Mouse (Mus musculus) layer of hippocampus, postnatal 36 days (tissue): ENCODE results near the gene Cav3. TPM values are rescaled to one million over a fixed set of nuclear protein-coding genes. Genes with fewer than 3 reads are reported as not detected.

ENCODE experiments used
- DNase-seq, 2 experiments: peaks; one replicate each; pipeline ENCODE4 v3.0.0; 2022
- total RNA-seq, 2 experiments: library from RNA; stranded (reverse); gene quantifications; 2 replicates each; pipeline ENCODE4 v1.2.3; 2021

Cav3 gene
- under 1 TPM; 0.56 to 0.90 TPM for total RNA-seq

GRCm38 (mm10) chr6:112459341-112459749 lies at the start of gene Cav3:
Gene Cav3 (plus strand): TSS chr6:112459505.
- DNase-seq = no peak

- DNase-seq = no peak
Observed at GRCm38 (mm10) chr6:112419333-112419732, 40.0 kb upstream of the Cav3 start.

GRCm38 (mm10) chr6:112420883-112421282 lies 38.4 kb upstream of the Cav3 start:
- no peak for DNase-seq

GRCm38 (mm10) chr6:112423746-112424501 lies 35.4 kb upstream of the Cav3 start:
- no peak for DNase-seq

- DNase-seq = no peak
Observed at GRCm38 (mm10) chr6:112426018-112426732, 33.1 kb upstream of the Cav3 start.

- DNase-seq = no peak
Observed at GRCm38 (mm10) chr6:112445675-112446074, 13.6 kb upstream of the Cav3 start.

- no peak for DNase-seq
Observed at GRCm38 (mm10) chr6:112461459-112461858, 2.2 kb downstream of the Cav3 start.

- no peak for DNase-seq
Observed at GRCm38 (mm10) chr6:112463331-112463730, 4.0 kb downstream of the Cav3 start.

- no peak for DNase-seq
Observed at GRCm38 (mm10) chr6:112465441-112465840, 6.1 kb downstream of the Cav3 start.

GRCm38 (mm10) chr6:112466001-112466400 lies 6.7 kb downstream of the Cav3 start:
- no peak for DNase-seq

- DNase-seq = no peak
Observed at GRCm38 (mm10) chr6:112471644-112472043, 12.3 kb downstream of the Cav3 start.

- no peak for DNase-seq
Observed at GRCm38 (mm10) chr6:112479861-112480260, 20.6 kb downstream of the Cav3 start.

- DNase-seq = peak in 1 of 2 experiments; percentile 40
Observed at GRCm38 (mm10) chr6:112484316-112484715, 25.0 kb downstream of the Cav3 start.

GRCm38 (mm10) chr6:112487993-112488392 lies 28.7 kb downstream of the Cav3 start:
- no peak for DNase-seq

- DNase-seq = no peak
Observed at GRCm38 (mm10) chr6:112488821-112489180, 29.5 kb downstream of the Cav3 start.

- no peak for DNase-seq
Observed at GRCm38 (mm10) chr6:112489181-112489909, 30.0 kb downstream of the Cav3 start.

GRCm38 (mm10) chr6:112489910-112490559 lies 30.7 kb downstream of the Cav3 start, which contains the start of gene Oxtr:
Gene Oxtr (minus strand): TSS chr6:112489943.
- DNase-seq = no peak

- DNase-seq = peak; percentile 80 to 83
Observed at GRCm38 (mm10) chr6:112490625-112491242, 31.4 kb downstream of the Cav3 start.

GRCm38 (mm10) chr6:112491521-112491920 lies 32.2 kb downstream of the Cav3 start:
- DNase-seq = no peak

- DNase-seq = no peak
Observed at GRCm38 (mm10) chr6:112492656-112493055, 33.4 kb downstream of the Cav3 start.

GRCm38 (mm10) chr6:112493371-112493770 lies 34.1 kb downstream of the Cav3 start:
- DNase-seq = no peak

- DNase-seq = no peak
Observed at GRCm38 (mm10) chr6:112494620-112495081, 35.3 kb downstream of the Cav3 start.
